Mouse (Mus musculus): Measurements from ENCODE around the gene Itgam.

DNA sequence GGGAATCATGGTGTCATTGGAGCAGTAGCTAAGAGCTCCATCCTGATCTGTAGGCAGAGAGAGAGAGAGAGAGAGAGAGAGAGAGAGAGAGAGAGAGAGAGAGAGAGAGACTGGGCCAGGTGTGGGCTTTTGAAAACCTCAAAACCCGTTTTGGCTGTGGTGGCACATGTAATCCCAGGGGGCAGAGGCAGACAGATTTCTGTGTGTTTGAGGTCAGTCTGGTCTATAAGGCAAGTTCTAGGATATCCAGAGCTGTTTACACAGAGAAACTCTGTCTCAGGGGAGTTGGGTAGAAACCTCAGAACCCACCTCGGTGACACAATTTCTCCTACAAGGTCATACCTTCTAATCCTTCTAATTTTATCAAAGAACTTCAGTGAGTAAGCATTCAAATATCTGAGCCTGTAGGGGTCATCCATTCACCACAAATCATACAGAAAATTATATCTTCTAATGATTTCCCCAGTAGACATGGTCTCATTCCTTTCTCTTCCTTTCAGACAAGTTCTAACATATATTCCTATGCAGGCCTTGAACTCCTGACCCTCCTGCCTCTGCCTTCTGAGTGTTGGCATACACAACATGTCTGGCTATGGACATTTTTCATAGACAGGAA is 38.4 kb downstream of the Itgam start:
- TF ChIP-seq CTCF (IDR thresholded peaks at IDR 0.05; ENCODE audit: low read depth, low read length) (no peak), POLR2AphosphoS5 (IDR thresholded peaks at IDR 0.05; ENCODE audit: insufficient replicate concordance, low read depth, low read length) (no peak), TAL1 (conservative IDR thresholded peaks at IDR 0.05; ENCODE audit: low read depth, low read length) (no peak)

All from G1E (cell line).